Mouse (Mus musculus) splenic B cell, adult 2 months (primary cell): ENCODE measurements around the gene Tcta.
"Not testable (repeated sequence)": the region's sequence is repeated elsewhere in the genome, so short reads cannot be mapped to it uniquely, and the experiment has no call there.

Experiments used
- DNase-seq: peaks from one replicate; pipeline ENCODE4 v3.0.0-alpha.2; 2011; ENCODE audit warnings: low read depth, low spot score
- H3K27me3 ChIP-seq: 2 replicates; pipeline ENCODE4 v1.6.1; 2012; ENCODE audit warnings: mild to moderate bottlenecking, low read length, moderate library complexity, mixed read lengths; ENCODE audit not compliant: control insufficient read depth, poor library complexity, insufficient read depth, severe bottlenecking
- H3K36me3 ChIP-seq: 2 replicates; pipeline ENCODE4 v1.6.1; 2012; ENCODE audit warnings: mild to moderate bottlenecking, low read length, moderate library complexity, mixed read lengths; ENCODE audit not compliant: control insufficient read depth, poor library complexity, insufficient read depth, severe bottlenecking

The Tcta gene

DNA sequence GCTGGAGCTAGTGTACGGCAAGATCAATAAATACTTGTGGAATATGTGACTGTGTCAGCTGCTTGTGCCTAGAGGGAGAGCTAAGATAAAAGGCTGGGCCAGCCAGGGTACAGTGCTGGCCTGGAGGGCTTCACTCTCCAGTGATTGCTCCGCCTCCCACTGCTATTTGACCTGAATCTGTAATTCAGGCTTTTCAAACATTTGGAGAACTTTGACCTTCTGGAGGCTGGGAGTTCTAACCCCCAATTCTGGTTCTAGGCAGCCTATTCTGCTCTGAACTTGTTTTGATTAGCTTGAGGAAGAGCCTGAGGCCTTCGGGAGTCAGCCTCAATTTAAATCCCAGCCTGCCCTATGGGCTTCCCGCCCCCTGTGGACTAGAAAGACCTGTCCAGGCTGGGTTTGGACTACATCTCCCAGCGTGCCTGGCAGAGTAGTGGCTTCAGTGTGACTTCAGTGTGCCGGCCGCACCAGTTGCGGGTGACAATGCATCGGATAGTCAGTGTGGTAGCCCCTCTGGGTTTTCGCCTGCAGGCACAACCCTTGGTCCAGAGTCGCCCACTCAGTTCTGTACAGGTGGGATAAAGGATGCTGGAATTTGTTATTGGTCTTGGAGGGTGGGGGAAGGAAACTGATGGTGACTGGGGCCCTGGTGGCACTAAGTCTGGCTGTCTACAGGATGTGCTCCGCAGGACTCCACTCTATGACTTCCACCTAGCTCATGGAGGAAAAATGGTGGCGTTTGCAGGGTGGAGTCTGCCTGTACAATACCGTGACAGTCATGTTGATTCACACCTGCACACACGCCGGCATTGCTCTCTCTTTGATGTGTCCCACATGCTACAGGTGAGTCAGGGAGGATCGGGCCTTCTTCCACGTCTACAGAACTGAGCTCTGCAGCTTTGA is 9.3 kb downstream of the Tcta start, which contains the start of gene Amt:
TSS of gene Amt (plus strand) at position 401 of the 903 bp plus-strand sequence.
- no peaks in the 10 kb centered on the region for H3K27me3 ChIP-seq
- no peaks in the 10 kb centered on the region; the same call in 1 of the 2 replicates for H3K36me3 ChIP-seq
- DNase-seq, result no peak

DNA sequence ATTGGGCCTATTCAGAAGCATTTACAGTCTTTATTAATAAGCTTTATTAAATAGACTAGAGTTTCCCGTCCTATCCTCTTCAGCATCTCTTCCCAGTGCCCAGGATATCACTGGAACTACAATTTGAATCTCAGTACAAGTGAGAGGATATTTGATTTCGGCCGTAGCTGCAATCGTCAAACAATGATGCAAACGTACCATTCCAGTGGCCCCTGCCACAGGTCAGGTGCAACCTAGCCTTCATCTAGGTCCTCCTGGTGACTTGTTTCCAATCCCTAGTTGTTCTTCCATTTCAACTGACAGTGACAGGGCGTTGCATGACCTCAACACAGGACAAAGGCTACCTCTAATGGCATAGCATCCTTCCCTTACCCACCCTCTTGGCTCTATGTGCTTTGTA is 15.2 kb downstream of the Tcta start:
- H3K36me3 ChIP-seq, result no peaks in the 10 kb centered on the region; the same call in 1 of the 2 replicates
- no peak for DNase-seq
- no peaks in the 10 kb centered on the region for H3K27me3 ChIP-seq

DNA sequence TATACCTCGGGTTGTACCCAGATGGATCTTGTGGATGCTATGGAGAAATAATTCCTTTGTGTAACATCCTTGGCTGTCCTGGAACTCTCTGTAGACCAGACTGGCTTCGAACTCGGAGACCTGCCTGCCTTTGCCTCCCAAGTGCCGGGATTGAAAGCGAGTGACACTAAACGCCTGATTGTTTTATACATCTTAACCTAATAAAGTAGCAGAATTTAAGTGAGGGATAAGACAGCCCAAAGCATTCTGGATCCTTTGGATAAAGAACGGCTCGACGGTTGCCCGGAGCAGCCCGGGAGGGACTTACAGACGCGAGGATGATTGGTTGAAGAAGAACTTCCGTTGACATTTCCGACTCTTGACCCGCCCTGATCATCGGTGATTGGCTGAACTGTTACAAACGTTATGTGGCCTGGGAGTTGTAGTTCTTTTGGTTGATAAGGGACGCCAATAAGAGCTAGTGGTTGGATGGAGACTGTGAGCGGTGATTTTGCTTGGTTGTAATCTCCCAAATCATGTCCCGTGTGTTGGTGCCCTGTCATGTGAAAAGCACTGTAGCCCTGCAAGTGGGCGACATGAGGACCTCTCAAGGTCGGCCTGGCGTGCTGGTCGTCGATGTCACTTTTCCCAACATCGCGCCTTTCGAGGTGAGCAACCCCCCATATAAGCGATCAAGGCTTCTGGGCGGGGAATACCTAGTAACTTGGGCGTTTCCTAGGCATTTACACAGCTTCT is 15.8 kb downstream of the Tcta start, which contains the start of gene Nicn1:
TSS of gene Nicn1 (plus strand) at position 414 of the 735 bp plus-strand sequence.
- DNase-seq, result peak; percentile 95
- no peaks in the 10 kb centered on the region for H3K27me3 ChIP-seq
- no peaks in the 10 kb centered on the region; the same call in 1 of the 2 replicates for H3K36me3 ChIP-seq

DNA sequence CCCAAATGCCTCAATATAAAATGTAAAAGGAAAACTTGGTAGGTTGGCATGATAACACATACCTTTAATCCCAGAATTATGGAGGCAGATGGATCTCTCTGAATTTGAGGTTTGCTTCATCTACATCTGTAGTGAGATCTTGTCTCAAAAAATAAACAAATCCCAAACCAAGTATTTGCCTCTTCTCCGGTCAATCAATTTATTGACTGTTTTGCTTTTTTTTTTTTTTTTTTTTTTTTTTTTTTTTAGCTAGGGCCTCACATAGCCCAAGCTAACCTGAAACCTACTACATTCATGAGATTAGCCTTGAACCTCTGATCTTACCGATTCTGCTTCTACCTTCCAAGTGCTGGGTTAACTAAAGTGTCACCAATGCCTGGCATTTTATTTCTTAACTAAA is 16.6 kb downstream of the Tcta start:
- H3K27me3 ChIP-seq, result no peaks in the 10 kb centered on the region
- DNase-seq, result no peak
- no peaks in the 10 kb centered on the region for H3K36me3 ChIP-seq

DNA sequence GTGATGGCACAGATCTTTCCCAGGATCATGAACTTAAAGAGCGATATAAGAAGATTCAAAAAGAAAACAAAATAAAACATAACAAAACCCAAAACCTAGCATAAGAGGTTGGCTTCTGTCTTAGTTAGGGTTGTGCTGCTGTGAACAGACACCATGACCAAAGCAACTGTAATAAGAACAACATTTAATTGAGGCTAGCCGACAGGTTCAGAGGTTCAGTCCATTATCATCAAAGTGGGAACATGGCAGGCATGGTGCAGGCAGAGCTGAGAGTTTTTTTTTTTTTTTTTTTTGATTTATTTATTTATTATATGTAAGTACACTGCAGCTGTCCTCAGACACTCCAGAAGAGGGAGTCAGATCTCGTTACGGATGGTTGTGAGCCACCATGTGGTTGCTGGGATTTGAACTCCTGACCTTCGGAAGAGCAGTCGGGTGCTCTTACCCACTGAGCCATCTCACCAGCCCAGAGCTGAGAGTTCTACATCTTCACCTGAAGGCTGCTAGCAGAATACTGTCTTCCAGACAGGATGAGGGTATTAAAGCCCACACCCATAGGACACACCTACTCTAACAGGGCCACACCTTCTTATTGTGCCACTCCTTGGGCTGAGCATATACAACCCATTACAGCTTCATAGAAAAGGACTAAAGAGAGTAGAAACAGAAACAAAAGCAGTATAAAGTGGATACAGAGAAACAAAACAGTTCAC is 18.3 kb downstream of the Tcta start:
- not testable (repeated sequence) for H3K36me3 ChIP-seq, DNase-seq, H3K27me3 ChIP-seq

DNA sequence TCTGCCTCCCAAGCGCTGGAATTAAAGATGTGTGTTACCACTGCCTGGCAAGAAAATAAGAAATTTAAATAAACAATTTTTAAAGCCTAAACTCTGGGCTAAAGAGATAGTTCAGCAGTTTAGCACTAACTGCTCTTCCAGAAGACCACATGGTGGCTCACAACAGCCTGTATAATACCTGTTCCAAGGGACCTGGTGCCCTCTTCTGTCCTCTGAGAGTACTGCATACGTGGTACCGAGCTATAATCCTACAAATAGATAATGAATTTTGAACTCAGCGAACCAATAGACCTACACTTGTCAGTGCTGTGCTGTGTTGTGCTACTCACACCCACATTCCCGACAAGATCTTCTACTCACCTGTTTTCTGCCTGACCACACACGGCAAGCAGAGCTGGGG is 21.6 kb downstream of the Tcta start:
- DNase-seq, result peak; percentile 91
- Histone ChIP-seq H3K36me3 (no peaks in the 10 kb centered on the region), H3K27me3 (no peaks in the 10 kb centered on the region)

DNA sequence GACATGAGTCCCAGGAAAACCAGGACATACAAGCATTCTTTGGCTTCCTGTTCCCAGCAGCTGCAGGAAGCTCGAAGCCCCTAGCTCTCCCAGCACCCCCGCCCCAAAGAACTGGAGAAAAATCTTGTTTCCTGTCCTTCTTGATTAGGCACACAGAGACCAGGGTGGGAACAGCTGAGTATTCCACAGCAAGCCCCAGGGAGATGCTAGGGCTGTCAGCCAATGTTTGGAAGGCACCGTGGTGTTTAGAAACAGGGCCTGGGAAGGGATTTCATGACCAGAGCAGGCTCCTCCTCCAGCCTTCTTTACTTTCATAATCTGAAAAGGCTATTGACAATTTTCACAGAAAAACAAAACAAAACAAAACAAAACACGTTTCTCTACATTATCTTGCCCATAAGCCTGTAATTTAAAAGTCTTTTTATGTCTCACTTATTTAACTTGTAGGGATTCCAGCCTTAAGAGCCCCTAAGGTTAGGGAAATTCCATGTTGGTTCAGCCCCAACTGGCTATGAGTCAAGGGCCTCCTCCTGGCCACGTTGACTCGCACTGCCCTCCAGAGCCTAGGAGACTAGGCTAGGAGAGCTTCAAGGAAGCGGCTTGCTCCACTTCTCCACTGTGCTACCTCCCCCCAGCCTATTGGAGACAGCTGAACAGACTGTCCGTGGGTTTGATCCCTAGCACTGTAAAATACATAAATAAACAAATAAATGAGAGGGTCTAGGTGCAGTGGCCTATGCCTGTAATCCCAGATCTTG is 25.7 kb downstream of the Tcta start:
- no peak for DNase-seq
- Histone ChIP-seq H3K36me3 (no peaks in the 10 kb centered on the region), H3K27me3 (no peaks in the 10 kb centered on the region)

DNA sequence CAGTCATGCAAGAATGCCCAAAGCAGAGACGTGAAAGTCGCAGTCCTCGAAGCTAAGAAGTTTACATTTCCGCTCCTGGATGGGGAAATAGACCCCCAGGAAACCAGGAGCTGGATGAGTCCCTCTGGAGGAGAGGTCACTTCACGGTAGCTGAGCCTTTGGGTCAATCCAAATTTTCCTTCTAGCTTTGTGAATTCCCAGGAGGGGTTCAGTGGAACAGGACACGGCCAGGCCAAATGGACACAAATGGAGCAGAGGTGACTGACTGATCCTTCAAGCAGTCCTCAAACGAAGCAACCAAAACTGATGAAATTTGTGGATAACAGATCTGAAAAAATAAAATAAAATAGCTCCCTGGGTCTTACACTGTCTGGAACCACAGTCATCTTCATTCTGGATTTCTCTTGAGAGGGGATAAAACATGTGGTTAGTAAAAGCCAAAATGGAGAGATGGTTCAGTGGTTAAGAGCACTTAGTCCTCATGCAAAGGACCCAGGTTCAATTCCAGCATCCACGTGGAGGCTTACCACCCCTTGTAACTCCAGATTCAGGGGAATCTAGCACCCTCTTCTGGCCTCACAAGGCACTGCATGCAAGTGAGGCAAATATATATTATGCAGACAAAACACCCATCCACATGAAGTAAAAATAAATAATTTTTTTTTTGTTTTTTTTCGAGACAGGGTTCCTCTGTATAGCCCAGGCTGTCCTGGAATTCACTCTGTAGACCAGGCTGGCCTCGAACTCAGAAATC is 27.1 kb downstream of the Tcta start:
- no peaks in the 10 kb centered on the region for H3K36me3 ChIP-seq
- H3K27me3 ChIP-seq, result no peaks in the 10 kb centered on the region
- DNase-seq, result peak; percentile 71

DNA sequence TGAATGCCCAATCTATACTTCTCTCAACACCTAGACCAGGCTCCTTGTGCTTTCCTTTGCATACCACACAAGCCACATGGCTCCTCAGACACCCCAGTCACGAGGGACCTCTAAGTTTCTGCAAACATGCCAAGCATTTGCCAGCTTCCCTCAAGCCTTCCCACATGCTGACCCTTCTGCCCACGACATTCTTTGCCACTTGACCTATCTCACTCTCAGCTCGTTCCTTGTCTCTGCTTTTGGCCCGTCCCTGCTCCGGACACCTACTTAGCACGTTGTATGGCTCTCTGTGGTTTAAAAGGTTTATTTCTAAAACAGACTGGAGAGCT is 30.7 kb downstream of the Tcta start:
- no peaks in the 10 kb centered on the region for H3K36me3 ChIP-seq
- H3K27me3 ChIP-seq, result no peaks in the 10 kb centered on the region
- DNase-seq, result no peak

DNA sequence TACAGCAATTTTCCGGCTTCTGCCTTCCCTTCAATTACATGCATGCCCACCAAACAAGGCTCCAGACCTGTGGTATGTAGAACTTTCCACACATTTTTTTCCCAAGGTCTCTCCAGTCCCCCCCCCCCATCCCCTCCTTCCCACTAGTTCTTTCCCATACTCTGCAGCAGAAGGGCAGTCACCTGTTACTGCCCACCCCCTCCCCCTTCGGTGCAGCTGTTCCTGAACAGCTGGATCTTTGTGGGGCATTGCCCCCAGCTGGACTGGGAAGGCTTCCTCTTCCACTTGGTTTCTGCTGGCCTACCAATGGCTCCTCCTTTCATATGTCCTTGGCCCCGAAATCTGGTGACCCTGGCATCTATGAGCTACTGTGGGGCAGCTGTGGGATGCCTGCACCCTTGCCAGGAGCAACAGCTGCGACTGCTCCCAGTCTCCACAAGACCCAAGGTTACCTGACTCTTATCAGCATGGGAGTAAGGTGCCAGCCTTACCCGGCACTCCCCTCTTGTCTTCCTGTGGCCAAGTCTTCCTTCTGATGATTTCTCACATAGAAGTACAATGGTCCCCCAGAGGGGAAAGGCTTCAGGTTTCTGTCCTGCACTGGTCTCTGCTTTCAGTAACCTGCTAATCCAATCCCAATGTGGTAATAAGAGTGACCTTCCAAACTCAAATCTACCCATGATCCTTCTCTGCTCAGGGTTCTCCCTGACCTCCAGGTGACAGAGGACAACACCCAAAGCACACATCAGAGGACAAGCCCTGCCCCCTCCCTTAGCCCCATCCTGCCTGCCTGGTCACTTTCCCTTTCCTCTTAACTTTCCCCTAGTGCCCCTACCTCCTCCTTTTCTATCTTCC is 31.3 kb downstream of the Tcta start:
- no peak for DNase-seq
- Histone ChIP-seq H3K36me3 (no peaks in the 10 kb centered on the region), H3K27me3 (no peaks in the 10 kb centered on the region)

DNA sequence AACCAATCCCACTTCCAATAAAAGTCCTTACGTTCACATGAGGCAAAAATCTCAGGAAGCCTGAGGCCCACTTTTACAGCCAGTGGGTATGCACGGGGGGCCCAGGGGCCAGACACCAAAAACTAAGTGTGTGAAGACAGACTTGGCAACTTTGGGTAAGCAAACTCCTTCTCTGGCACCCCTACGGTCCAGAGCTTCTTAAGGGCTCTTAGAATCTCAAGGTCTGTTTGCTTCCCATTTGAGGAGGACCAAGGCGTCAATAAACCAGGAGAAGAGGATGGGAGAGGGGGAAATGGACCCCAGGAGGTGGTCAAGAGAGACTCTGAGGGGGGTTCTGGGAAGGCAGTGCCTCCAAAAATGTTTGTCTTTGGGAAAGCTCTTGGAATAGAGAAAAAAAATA is 32.5 kb downstream of the Tcta start:
- no peak for DNase-seq
- no peaks in the 10 kb centered on the region for H3K27me3 ChIP-seq
- H3K36me3 ChIP-seq, result no peaks in the 10 kb centered on the region

DNA sequence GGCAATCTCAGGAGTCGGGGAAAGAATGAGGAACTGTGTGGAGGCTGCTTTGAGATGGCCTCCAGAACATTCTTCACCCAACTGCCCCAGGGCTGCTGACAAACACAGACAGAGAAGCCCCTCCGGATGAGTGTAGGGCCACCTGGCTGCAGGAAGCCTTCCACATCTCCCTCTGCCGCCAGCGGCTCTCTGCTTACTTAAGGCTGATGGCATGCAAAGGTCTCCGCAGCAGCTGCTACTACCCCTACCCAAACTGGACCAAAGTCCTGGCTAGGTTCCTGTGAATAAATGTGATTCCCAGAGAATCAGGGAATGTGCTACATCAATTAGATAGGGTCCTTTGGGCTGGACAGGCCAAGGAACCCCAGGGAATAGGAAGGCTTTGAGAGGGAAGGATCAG is 33.3 kb downstream of the Tcta start:
- DNase-seq, result no peak

DNA sequence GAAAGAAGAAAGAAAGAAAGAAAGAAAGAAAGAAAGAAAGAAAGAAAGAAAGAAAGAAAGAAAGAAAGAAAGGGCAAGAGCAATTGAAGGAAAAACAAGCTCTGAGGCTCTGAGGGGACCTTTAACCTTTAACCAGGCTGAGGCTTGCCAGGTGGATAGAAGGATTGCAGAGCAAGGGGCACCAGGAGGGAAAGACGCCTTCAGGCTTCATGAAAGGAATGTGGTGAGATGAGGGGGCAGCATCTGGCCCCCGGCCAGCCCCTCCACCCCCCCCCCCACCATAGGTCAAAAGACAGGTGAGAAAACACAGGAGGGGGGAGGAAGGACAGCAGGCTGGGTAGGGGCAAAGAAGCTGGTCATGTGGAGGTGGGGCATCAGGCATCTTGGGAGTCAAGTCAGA is 34.0 kb downstream of the Tcta start:
- no peaks in the 10 kb centered on the region for H3K36me3 ChIP-seq
- no peak for DNase-seq
- no peaks in the 10 kb centered on the region for H3K27me3 ChIP-seq

More for the DNA sequence above, 33.3 kb downstream of the Tcta start:
- H3K27me3 ChIP-seq, result no peaks in the 10 kb centered on the region
- H3K36me3 ChIP-seq, result no peaks in the 10 kb centered on the region
